Mouse (Mus musculus): ENCODE measurements at regions not wholly inside any gene's neighbourhood (a gene's known extent, or its start where the extent isn't known, plus 50 kb on each side); places are given as distances from the start of the nearest gene placed in this dataset.
"Not testable (repeated sequence)": the region's sequence is repeated elsewhere in the genome, so short reads cannot be mapped to it uniquely, and the experiment has no call there.

- intact Hi-C loops (cut with DNase I); DNase-seq (ENCODE audit: low spot score in 2 of 2): not testable (repeated sequence)
Measured at GRCm38 (mm10) chr12:93754505-93754904, 1905.5 kb upstream of the Sel1l start.

GRCm38 (mm10) chr12:93748300-93748847 is 1899.4 kb upstream of the Sel1l start:
- intact Hi-C loops (cut with DNase I): no loop called here
- no peak for DNase-seq (ENCODE audit: low spot score in 2 of 2)

- intact Hi-C loops (cut with DNase I): no loop called here
- peak in 1 of 2 experiments; percentile 3 for DNase-seq (ENCODE audit: low spot score in 2 of 2)
Measured at GRCm38 (mm10) chr12:93718704-93719497, 1869.9 kb upstream of the Sel1l start.

- intact Hi-C loops (cut with DNase I): no loop called here
- DNase-seq (ENCODE audit: low spot score in 2 of 2): no peak
Measured at GRCm38 (mm10) chr12:93705956-93706355, 1857.0 kb upstream of the Sel1l start.

GRCm38 (mm10) chr12:93687196-93687595 is 1838.2 kb upstream of the Sel1l start:
- intact Hi-C loops (cut with DNase I): no loop called here
- DNase-seq (ENCODE audit: low spot score in 2 of 2): no peak

GRCm38 (mm10) chr12:93684385-93684784 is 1835.4 kb upstream of the Sel1l start:
- intact Hi-C loops (cut with DNase I): no loop called here
- DNase-seq (ENCODE audit: low spot score in 2 of 2): no peak

- intact Hi-C loops (cut with DNase I): no loop called here
- no peak for DNase-seq (ENCODE audit: low spot score in 2 of 2)
Measured at GRCm38 (mm10) chr12:93677478-93677877, 1828.5 kb upstream of the Sel1l start.

GRCm38 (mm10) chr12:93675032-93675431 is 1826.1 kb upstream of the Sel1l start:
- DNase-seq (ENCODE audit: low spot score in 2 of 2): peak in 1 of 2 experiments; percentile 24
- intact Hi-C loops (cut with DNase I): no loop called here

GRCm38 (mm10) chr12:93669211-93669610 is 1820.3 kb upstream of the Sel1l start:
- intact Hi-C loops (cut with DNase I): no loop called here
- DNase-seq (ENCODE audit: low spot score in 2 of 2): no peak

- intact Hi-C loops (cut with DNase I): no loop called here
- DNase-seq (ENCODE audit: low spot score in 2 of 2): peak in 1 of 2 experiments; percentile 17
Measured at GRCm38 (mm10) chr12:93666799-93667198, 1817.8 kb upstream of the Sel1l start.

Measured in left cerebral cortex, postnatal 25 days (tissue).